In genomic region chr11:51637971-51638414, GRCm38 (mm10) we compare ENCODE assay signal across 8 mouse cellular contexts. TPM values are rescaled to one million over a fixed set of nuclear protein-coding genes. Genes with fewer than 3 reads are reported as not detected.
DNase-seq lines count a peak whose midpoint lies in the region; ATAC-seq and TF ChIP-seq lines count a peak whose summit lies in the region.

No protein-coding gene starts in this region.

- no peak overlapping the region for H3K9ac ChIP-seq in heart, postnatal 0 days (replicated peaks; ENCODE audit: low read depth, low read length)
- peak overlapping the region; percentile 24; the same call in 1 of the 2 replicates for H3K9ac ChIP-seq in liver, adult 2 months (ENCODE audit: low read depth, low read length)

- H3K4me3 ChIP-seq in left cerebral cortex, adult 2 months, result peak overlapping the region; percentile 22; the same call in 1 of the 2 replicates
- no peak overlapping the region; the same call in 1 of the 2 replicates for H3K4me3 ChIP-seq in heart, postnatal 0 days (ENCODE audit: low read depth, low read length)
- H3K4me3 ChIP-seq in liver, adult 2 months (ENCODE audit: insufficient read depth, low read depth, low read length), result no peak overlapping the region

- peaks cover 2% of the 10 kb centered on the region; the same call in 1 of the 2 replicates for H3K79me2 ChIP-seq in liver, adult 2 months (ENCODE audit: control insufficient read depth, insufficient read depth, low read length)

- H3K4me2 ChIP-seq in heart, postnatal 0 days (ENCODE audit: low read depth, low read length), result peak overlapping the region; percentile 48

- H3K9me3 ChIP-seq in heart, postnatal 0 days (replicated peaks; ENCODE audit: control insufficient read depth, low read length), result no peaks in the 10 kb centered on the region

- no peak for DNase-seq in left cerebral cortex, adult 2 months (ENCODE audit: extremely low spot score in 1 of 2, low spot score in 2 of 2)
- no peak for DNase-seq in left cerebral cortex, postnatal 25 days (ENCODE audit: low spot score in 2 of 2)
- DNase-seq in embryo, embryonic 11 days, result peak; percentile 85
- DNase-seq in heart, postnatal 0 days (ENCODE audit: low spot score), result no peak
- DNase-seq in liver, adult 2 months (ENCODE audit: extremely low read depth, low read depth, low spot score), result no peak
- peak; percentile 64 for DNase-seq in naive thymus-derived CD4-positive, alpha-beta T cell, adult 2 months (ENCODE audit: low read depth)
- peak; percentile 75 to 85 for DNase-seq in thymus, postnatal 36 days
- no peak for DNase-seq in layer of hippocampus, postnatal 36 days

- intact Hi-C loops in left cerebral cortex, adult 2 months (cut with DNase I), result loop anchor here (5.0 kb wide), 1 partner anchor 44 kb away; no protein-coding TSS in a partner anchor
- intact Hi-C loops in left cerebral cortex, postnatal 25 days (cut with DNase I), result no loop called here

- H3K36me3 ChIP-seq in heart, postnatal 0 days (replicated peaks; ENCODE audit: control insufficient read depth, insufficient read depth, low read length), result no peaks in the 10 kb centered on the region
- no peaks in the 10 kb centered on the region for H3K36me3 ChIP-seq in liver, adult 2 months (ENCODE audit: control insufficient read depth, insufficient read depth, low read length)

- no peak for TF ChIP-seq CTCF in left cerebral cortex, adult 2 months (IDR thresholded peaks at IDR 0.05)
- no peak for TF ChIP-seq CTCF in heart, postnatal 0 days (IDR thresholded peaks at IDR 0.05; ENCODE audit: low read depth)
- no peak for TF ChIP-seq CTCF in liver, adult 2 months (IDR thresholded peaks at IDR 0.05; ENCODE audit: low read depth, low read length)

- WGBS in heart, postnatal 0 days, result 6% methylated on average over 17 of the region's 17 CpGs
- 40% methylated on average over 17 of the region's 17 CpGs for WGBS in liver, adult 2 months

- no peak for TF ChIP-seq EP300 in heart, postnatal 0 days (IDR thresholded peaks at IDR 0.05; ENCODE audit: low read depth)

- peak overlapping the region; percentile 56 for H3K27ac ChIP-seq in left cerebral cortex, adult 2 months
- H3K27ac ChIP-seq in heart, postnatal 0 days (ENCODE audit: low read depth), result peak overlapping the region; percentile 77
- H3K27ac ChIP-seq in liver, adult 2 months (replicated peaks; ENCODE audit: insufficient read depth, low read depth, low read length), result no peak overlapping the region

- peaks cover 18% of the 10 kb centered on the region for H3K4me1 ChIP-seq in heart, postnatal 0 days (ENCODE audit: control insufficient read depth, insufficient read depth)
- H3K4me1 ChIP-seq in liver, adult 2 months (ENCODE audit: control insufficient read depth, insufficient read depth, low read length), result peaks cover 6% of the 10 kb centered on the region

- no peak for ATAC-seq in heart, postnatal 0 days (ENCODE audit: insufficient read depth, low read depth)

- no peaks in the 10 kb centered on the region for H3K27me3 ChIP-seq in heart, postnatal 0 days (ENCODE audit: control insufficient read depth, insufficient read depth, low read length)
- no peaks in the 10 kb centered on the region for H3K27me3 ChIP-seq in liver, adult 2 months (ENCODE audit: control insufficient read depth, insufficient read depth, low read length)

- TF ChIP-seq POLR2A in liver, adult 2 months (IDR thresholded peaks at IDR 0.05; ENCODE audit: extremely low read depth, insufficient read depth, low read length), result no peak

RNA-seq across cellular contexts. Expression of gene Rmnd5b, which starts 2.3 kb away (rescaled TPM):
- total RNA-seq in left cerebral cortex, adult 2 months (2021), result 10 to 100 TPM; 56.1 to 61.9 TPM
- total RNA-seq in left cerebral cortex, postnatal 25 days (2021), result 10 to 100 TPM; 55.0 to 60.7 TPM
- 38.6 and 54.3 TPM in 2 replicates for total RNA-seq in heart, postnatal 0 days (2014; rRNA removed; ENCODE audit: low replicate concordance)
- 25.8 and 30.0 TPM in 2 replicates for polyA plus RNA-seq in heart, postnatal 0 days (2015; fragmentation: Nextera tagmentation; extraction: Ambion mirVana)
- total RNA-seq in liver, adult 2 months (2014; rRNA removed), result 8.9 and 10.3 TPM in 2 replicates
- polyA plus RNA-seq in liver, adult 2 months (2012; rRNA removed), result 44.9 and 46.6 TPM in 2 replicates
- 10 to 100 TPM; 60.0 to 62.6 TPM for total RNA-seq in layer of hippocampus, postnatal 36 days (2021)

RNA-seq across cellular contexts. Expression of gene N4bp3, which starts 12.6 kb away (rescaled TPM):
- 10 to 100 TPM; 10.4 to 14.3 TPM for total RNA-seq in left cerebral cortex, adult 2 months (2021)
- total RNA-seq in left cerebral cortex, postnatal 25 days (2021), result 10 to 100 TPM in 1 of 2 experiments, 1 to 10 TPM in 1; 10.0 to 10.8 TPM
- total RNA-seq in heart, postnatal 0 days (2014; rRNA removed; ENCODE audit: low replicate concordance), result 31.2 and 34.8 TPM in 2 replicates
- polyA plus RNA-seq in heart, postnatal 0 days (2015; fragmentation: Nextera tagmentation; extraction: Ambion mirVana), result 18.1 and 20.2 TPM in 2 replicates
- 1.6 and 2.4 TPM in 2 replicates for total RNA-seq in liver, adult 2 months (2014; rRNA removed)
- 5.7 and 6.4 TPM in 2 replicates for polyA plus RNA-seq in liver, adult 2 months (2012; rRNA removed)
- 10 to 100 TPM; 12.4 to 12.6 TPM for total RNA-seq in layer of hippocampus, postnatal 36 days (2021)

RNA-seq across cellular contexts. Expression of gene D930048N14Rik, which starts 12.8 kb away (rescaled TPM):
- total RNA-seq in left cerebral cortex, adult 2 months (2021), result 1 to 10 TPM; 1.8 to 1.9 TPM
- total RNA-seq in left cerebral cortex, postnatal 25 days (2021), result 1 to 10 TPM; 1.1 to 1.7 TPM
- 0.08 and 0.58 TPM in 2 replicates for total RNA-seq in heart, postnatal 0 days (2014; rRNA removed; ENCODE audit: low replicate concordance)
- 0.74 and 0.78 TPM in 2 replicates for polyA plus RNA-seq in heart, postnatal 0 days (2015; fragmentation: Nextera tagmentation; extraction: Ambion mirVana)
- 1.3 and 1.7 TPM in 2 replicates for total RNA-seq in liver, adult 2 months (2014; rRNA removed)
- polyA plus RNA-seq in liver, adult 2 months (2012; rRNA removed), result 10.3 and 10.9 TPM in 2 replicates
- total RNA-seq in layer of hippocampus, postnatal 36 days (2021), result 1 to 10 TPM; 1.5 to 1.9 TPM

RNA-seq across cellular contexts. Expression of gene Nhp2, which starts 18.5 kb away (rescaled TPM):
- total RNA-seq in left cerebral cortex, adult 2 months (2021), result 10 to 100 TPM; 45.0 to 46.2 TPM
- 10 to 100 TPM; 39.3 to 47.6 TPM for total RNA-seq in left cerebral cortex, postnatal 25 days (2021)
- total RNA-seq in heart, postnatal 0 days (2014; rRNA removed; ENCODE audit: low replicate concordance), result 34.1 and 58.2 TPM in 2 replicates
- 59.7 and 61.4 TPM in 2 replicates for polyA plus RNA-seq in heart, postnatal 0 days (2015; fragmentation: Nextera tagmentation; extraction: Ambion mirVana)
- 26.4 and 29.4 TPM in 2 replicates for total RNA-seq in liver, adult 2 months (2014; rRNA removed)
- 31.4 and 33.8 TPM in 2 replicates for polyA plus RNA-seq in liver, adult 2 months (2012; rRNA removed)
- 10 to 100 TPM; 41.8 to 45.5 TPM for total RNA-seq in layer of hippocampus, postnatal 36 days (2021)

RNA-seq across cellular contexts. Expression of gene Hnrnpab, which starts 31.3 kb away (rescaled TPM):
- 100 to 1,000 TPM; 120 to 127 TPM for total RNA-seq in left cerebral cortex, adult 2 months (2021)
- 100 to 1,000 TPM; 116 to 129 TPM for total RNA-seq in left cerebral cortex, postnatal 25 days (2021)
- total RNA-seq in heart, postnatal 0 days (2014; rRNA removed; ENCODE audit: low replicate concordance), result 136 and 225 TPM in 2 replicates
- polyA plus RNA-seq in heart, postnatal 0 days (2015; fragmentation: Nextera tagmentation; extraction: Ambion mirVana), result 156 and 159 TPM in 2 replicates
- 96.9 and 104 TPM in 2 replicates for total RNA-seq in liver, adult 2 months (2014; rRNA removed)
- polyA plus RNA-seq in liver, adult 2 months (2012; rRNA removed), result 103 and 105 TPM in 2 replicates
- total RNA-seq in layer of hippocampus, postnatal 36 days (2021), result 100 to 1,000 TPM; 147 to 154 TPM

Comparison
In these comparisons a context has a peak if more than half of its experiments do, and no peak if none do; other contexts are left out.
1. DNase-seq: peak in embryo, embryonic 11 days (single experiment), naive thymus-derived CD4-positive, alpha-beta T cell, adult 2 months (single experiment) and thymus, postnatal 36 days (2 of 2); none in left cerebral cortex, adult 2 months (0 of 2), left cerebral cortex, postnatal 25 days (0 of 2), heart, postnatal 0 days (single experiment), liver, adult 2 months (single experiment) and layer of hippocampus, postnatal 36 days (0 of 2).